Mouse (Mus musculus): ENCODE results near the gene Dytn.
"Not testable (repeated sequence)": the region's sequence is repeated elsewhere in the genome, so short reads cannot be mapped to it uniquely, and the experiment has no call there.

Gene Dytn

DNA sequence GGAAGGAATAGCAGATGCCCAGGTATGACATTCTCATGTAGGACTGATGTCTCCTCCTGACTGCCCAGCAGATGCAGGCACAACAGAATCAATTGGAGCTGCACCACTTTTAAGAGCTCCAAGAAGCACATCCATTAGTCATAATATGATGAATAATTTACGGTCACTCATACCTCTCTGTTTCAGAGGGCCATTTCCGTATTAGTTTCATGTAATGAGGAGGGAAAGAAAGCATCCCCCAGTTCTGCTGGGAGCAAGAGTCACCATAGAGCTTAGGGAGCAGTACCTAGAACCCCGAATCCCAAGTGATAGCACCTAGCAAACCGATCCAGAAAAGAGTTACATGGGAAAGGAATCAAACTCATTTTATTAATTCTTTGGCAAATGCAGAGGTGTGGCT, at the start of gene Dytn:
Gene Dytn, minus strand, starts transcription at position 101 of the 400 bp plus-strand sequence.
- DNase-seq: no peak

- peak; percentile 95 for DNase-seq
Observed at GRCm38 (mm10) chr1:63730240-63730771, 43.6 kb upstream of the Dytn start, which contains the start of the genes Mdh1b and Fastkd2. Gene Mdh1b (minus strand): TSS chr1:63730318. Gene Fastkd2 (plus strand): TSS chr1:63730614.

DNA sequence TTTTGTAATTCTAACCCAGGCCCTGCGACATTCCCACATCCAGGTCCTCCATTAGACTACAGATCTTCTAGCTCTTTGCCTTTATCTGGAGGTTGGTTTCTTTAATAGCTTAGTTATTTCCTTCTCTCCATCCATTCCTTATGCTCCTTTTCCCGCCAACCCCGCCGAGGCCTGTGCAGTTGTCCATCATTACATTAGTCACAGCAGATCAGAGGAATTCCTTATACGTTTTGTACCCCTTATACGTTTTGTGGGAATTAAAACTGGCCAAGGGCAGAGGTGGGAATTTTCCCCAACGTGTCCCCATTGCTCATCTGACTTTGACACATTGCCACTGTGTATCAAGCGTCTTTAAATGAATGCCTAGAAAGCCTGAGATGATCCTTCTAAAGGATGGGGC, 43.1 kb upstream of the Dytn start:
- no peak for DNase-seq

DNA sequence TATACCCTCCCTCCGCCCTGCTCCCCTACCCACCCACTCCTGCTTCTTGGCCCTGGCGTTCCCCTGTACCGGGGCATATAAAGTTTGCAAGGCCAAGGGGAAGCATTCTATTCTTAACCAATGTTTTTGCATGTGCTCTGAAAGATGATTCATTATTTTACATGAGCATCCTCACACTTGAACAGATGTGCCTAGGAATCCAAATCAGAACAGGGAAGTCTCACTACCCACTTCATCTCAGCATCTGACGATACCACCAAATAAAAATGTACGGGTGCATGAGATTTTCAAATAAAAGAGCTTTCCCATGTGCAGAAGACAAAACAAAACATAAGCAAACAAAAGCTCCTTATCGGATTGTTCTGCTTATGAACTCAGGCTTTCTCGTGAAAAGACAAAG, 33.4 kb upstream of the Dytn start:
- no peak for DNase-seq

GRCm38 (mm10) chr1:63708876-63709275, 22.1 kb upstream of the Dytn start:
- DNase-seq: peak; percentile 30

DNA sequence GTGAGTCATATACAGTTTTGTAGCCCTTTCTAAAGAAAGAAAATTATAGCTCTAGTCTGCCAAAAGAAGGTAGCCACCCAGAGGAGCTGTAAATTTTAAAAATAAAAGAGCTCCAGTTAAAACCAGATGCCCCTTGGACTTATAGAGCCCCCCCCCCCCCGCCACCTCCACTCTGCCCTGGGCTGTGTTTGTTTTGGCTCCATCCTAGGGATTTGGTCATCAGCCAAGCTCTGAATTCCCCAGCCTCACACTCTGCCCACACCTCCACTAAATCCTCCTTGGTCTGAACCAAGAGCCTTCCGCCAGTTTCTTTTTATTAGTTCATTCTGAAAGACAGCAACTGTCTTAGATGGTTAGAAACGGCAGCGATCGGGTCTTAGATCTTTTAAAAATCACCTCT, 19.0 kb upstream of the Dytn start:
- no peak for DNase-seq

DNA sequence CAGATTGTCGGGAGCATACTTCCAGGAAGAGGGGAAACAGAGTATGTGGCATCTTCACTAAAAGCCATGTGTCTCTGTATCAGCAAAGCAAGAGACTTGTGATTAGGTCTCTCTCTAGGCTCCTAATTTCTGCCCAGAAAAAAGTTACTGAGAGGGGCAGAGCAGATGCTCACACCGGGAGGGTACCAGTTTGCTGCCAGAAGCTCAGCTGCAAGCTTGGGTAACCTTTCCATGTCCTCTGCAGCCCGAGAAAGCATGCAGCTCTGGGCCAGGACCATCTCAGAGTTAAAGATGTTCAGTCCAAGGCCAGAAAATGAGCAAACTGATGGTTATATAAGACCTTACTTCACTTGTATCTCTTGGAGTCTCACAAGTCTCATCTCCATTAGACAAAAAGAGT, 10.1 kb upstream of the Dytn start:
- DNase-seq: no peak

- no peak for DNase-seq
Observed at GRCm38 (mm10) chr1:63675975-63676374, 10.8 kb downstream of the Dytn start.

GRCm38 (mm10) chr1:63668852-63669160, 17.9 kb downstream of the Dytn start:
- peak; percentile 41 for DNase-seq

GRCm38 (mm10) chr1:63667949-63668851, 18.5 kb downstream of the Dytn start:
- DNase-seq: no peak

GRCm38 (mm10) chr1:63667201-63667948, 19.4 kb downstream of the Dytn start:
- DNase-seq: no peak

DNA sequence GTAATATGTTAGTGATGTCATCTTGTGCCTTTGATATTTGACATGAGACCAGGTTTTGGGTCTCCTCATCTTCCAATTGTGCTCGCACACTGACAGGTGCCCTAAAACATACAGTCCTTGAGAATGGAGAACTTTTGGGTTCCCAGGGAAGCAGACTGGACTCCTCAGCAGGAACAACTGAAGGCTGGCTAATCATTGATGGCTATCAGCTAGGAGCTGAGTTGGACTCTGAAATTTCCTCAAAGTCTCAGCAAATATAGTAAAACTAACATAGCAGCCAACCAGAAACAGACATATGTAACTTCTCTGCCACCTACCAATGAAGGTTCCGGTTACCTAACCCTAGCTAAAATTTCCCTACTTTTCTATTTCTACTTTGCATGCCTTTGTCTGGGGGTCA, 20.6 kb downstream of the Dytn start:
- DNase-seq: no peak

DNA sequence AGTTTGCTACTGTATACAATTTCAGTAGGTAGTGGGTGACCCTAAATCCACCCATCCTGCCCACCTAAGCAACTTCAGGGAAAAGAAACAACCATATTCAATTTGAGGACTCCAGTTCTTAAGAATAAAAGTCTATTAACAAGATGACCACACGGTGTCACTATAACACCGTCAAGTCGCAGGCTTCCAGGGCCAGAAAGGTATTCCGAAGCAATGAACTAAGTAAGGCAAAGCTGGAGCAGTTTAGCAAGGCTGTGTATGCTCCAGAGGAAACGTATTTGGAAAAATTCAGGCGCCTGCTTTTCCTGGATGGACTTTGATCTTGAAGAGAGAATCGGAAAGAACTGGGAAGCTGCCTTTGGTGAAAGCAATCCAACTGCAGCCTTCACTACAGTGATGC, 27.1 kb downstream of the Dytn start:
- peak; percentile 60 for DNase-seq

DNA sequence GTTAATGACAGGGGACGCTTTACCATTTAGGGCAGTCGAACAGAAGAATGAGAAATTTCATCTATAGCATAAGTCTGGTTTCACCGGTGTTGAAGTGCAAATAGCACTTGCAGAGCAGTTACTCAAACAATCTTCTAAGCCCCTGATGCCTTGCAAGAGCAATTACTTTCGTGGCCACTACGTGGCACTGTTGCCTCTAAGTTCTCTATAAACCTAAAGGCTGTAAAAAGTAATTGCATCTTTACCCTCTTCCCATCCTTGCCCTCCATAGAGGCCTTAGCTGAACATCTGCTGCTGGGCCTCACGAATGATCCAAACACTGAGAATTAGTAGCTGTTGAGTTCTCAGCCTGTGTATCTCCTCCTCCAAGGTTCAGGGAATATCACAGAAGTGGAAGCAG, 28.7 kb downstream of the Dytn start:
- DNase-seq: peak; percentile 65

DNA sequence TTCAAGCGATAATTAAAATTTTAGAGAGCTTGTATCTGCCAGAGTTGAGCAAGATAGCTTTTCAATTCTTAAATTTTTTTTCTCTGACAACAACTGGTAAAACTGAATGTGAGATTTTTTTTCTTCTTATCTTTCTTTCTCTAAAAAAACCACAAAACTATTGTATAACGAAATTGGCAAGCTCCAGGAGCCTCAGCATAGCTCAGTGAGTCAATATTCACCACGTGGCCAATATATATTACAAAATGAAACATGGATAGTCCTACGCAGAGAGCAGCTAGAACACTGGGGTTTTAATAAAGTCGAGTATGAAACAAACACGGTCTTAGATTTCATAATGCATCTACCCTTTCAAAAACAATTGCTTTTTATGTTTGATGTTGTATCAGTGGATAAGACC, 46.8 kb downstream of the Dytn start:
- DNase-seq: no peak

GRCm38 (mm10) chr1:63630390-63630789, 56.3 kb downstream of the Dytn start:
- not testable (repeated sequence) for DNase-seq

- peak; percentile 4 for DNase-seq
Observed at GRCm38 (mm10) chr1:63628211-63628610, 58.5 kb downstream of the Dytn start.

DNA sequence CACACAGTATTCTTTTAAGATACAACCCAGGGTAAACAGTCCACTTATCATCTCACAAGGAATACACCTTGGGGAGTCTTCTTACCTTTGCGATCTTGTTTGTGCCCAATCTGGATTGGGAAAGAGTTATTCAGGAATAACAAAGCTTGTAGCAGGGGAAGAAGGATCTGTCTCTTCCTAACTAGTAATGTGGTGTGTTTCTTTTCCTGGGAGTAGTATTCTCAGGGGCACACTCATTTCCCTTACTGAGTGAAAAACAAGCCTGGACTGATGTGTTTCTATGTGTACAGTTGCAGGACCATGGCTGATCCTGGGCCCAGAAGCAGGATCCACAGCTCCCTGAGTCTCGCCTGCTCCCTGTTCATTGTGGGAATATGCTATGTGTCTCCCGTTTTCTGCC, 71.1 kb downstream of the Dytn start, which contains the start of gene Gm39653:
Gene Gm39653, plus strand, starts transcription at position 301 of the 400 bp plus-strand sequence.
- DNase-seq: no peak

- peak; percentile 15 for DNase-seq
Observed at GRCm38 (mm10) chr1:63614594-63614993, 72.1 kb downstream of the Dytn start.

- no peak for DNase-seq
Observed at GRCm38 (mm10) chr1:63609613-63610012, 77.1 kb downstream of the Dytn start.

DNA sequence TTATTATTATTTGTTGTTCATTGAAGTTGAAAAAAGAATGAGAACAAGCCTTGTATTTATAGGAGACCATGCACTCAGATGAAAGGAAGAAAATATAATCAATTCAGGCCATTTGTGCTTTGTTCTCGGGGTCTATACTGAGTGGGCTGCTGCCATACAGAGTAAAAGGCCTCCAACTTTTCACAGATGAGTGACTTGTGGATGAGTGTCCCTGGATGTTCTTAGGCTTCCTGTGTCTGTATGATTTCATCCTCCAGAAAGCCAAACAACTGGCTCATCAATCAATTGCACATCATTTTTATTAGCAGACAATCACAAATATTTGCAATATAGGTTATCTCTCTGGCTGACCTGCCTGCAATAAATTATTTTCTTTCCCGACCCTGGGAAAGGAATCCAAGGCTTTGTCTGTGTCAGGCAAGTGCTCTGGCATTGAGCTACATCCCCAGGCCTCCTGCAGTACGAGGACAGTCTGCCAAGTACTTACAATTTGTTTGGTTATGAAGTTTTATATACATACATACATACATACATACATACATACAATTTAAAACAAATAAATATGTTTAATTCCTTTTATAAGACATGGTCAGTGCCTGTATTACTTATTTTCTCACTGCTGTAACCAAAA, 82.7 kb downstream of the Dytn start:
- DNase-seq: no peak

- no peak for DNase-seq
Observed at GRCm38 (mm10) chr1:63586869-63587268, 99.9 kb downstream of the Dytn start.

DNA sequence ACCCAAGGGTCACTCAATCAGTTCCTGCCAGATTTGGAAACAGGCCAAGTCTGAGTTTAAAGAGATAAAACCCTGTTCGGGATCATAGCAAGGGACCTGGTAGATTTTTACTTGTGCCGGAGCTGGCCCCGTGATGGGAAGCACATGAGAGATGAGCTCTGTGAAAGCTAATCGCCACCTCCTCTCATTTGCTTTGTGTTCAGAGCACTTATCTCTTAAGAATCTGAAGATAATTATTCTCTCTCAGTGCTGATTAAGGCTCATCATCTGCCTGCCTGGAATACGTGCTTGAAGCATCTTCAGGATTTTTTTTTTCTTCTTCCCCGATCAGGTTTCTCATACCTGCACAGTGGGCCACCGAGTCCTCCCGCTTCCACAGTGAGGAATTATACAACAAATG, 107.6 kb downstream of the Dytn start:
- DNase-seq: no peak

Data from lung, postnatal 36 days (tissue).